Mouse (Mus musculus) spleen, postnatal 14 days (tissue): Measurements from ENCODE around the gene Rps2.
"Not testable (repeated sequence)": the region's sequence is repeated elsewhere in the genome, so short reads cannot be mapped to it uniquely, and the experiment has no call there.

Source experiments
- DNase-seq, 2 experiments: peaks; one replicate each; pipeline ENCODE4 v3.0.0; 2021 to 2022; ENCODE audit warnings: low spot score in 2 of 2

Gene Rps2

GRCm38 (mm10) chr17:24705821-24706220 is 12.1 kb upstream of the Rps2 start:
- no peak for DNase-seq

- DNase-seq: peak; percentile 78 to 92
These were observed 10.7 kb upstream of the Rps2 start, which contains the start of gene Tbl3 for GRCm38 (mm10) chr17:24706982-24707800. TSS of gene Tbl3 (minus strand) at chr17:24707660.

- DNase-seq: no peak
These were observed 10.0 kb upstream of the Rps2 start for GRCm38 (mm10) chr17:24707801-24708425.

- DNase-seq: no peak
These were observed 9.3 kb upstream of the Rps2 start for GRCm38 (mm10) chr17:24708646-24709045.

- DNase-seq: no peak
These were observed 2.4 kb upstream of the Rps2 start for GRCm38 (mm10) chr17:24715556-24715955.

GRCm38 (mm10) chr17:24716166-24716682 is 1.7 kb upstream of the Rps2 start:
- no peak for DNase-seq

- DNase-seq: not testable (repeated sequence)
These were observed 1.0 kb downstream of the Rps2 start for GRCm38 (mm10) chr17:24718938-24719337.

GRCm38 (mm10) chr17:24719494-24720222 is 1.7 kb downstream of the Rps2 start:
- peak; percentile 94 to 96 for DNase-seq

GRCm38 (mm10) chr17:24720616-24721015 is 2.7 kb downstream of the Rps2 start:
- not testable (repeated sequence) for DNase-seq

- DNase-seq: not testable (repeated sequence)
These were observed 3.6 kb downstream of the Rps2 start for GRCm38 (mm10) chr17:24721383-24721955.

GRCm38 (mm10) chr17:24722220-24722924 is 4.5 kb downstream of the Rps2 start:
- no peak for DNase-seq

GRCm38 (mm10) chr17:24723122-24723880 is 5.4 kb downstream of the Rps2 start:
- no peak for DNase-seq

- no peak for DNase-seq
These were observed 5.9 kb downstream of the Rps2 start for GRCm38 (mm10) chr17:24723881-24724180.

- DNase-seq: peak; percentile 94 to 98
These were observed 6.3 kb downstream of the Rps2 start, which contains the start of gene Ndufb10 for GRCm38 (mm10) chr17:24724184-24724583. TSS of gene Ndufb10 (minus strand) at chr17:24724478.

GRCm38 (mm10) chr17:24725637-24726390 is 7.9 kb downstream of the Rps2 start:
- no peak for DNase-seq

- DNase-seq: no peak
These were observed 9.7 kb downstream of the Rps2 start, which contains the start of gene Rpl3l for GRCm38 (mm10) chr17:24727618-24728017. TSS of gene Rpl3l (plus strand) at chr17:24727820.

- DNase-seq: no peak
These were observed 10.3 kb downstream of the Rps2 start for GRCm38 (mm10) chr17:24728184-24728583.

- no peak for DNase-seq
These were observed 11.2 kb downstream of the Rps2 start for GRCm38 (mm10) chr17:24729067-24729466.

- DNase-seq: no peak
These were observed 12.9 kb downstream of the Rps2 start for GRCm38 (mm10) chr17:24730787-24731186.
